Mouse (Mus musculus) forebrain, embryonic 10.5 days (tissue): ENCODE results near the gene Pp2d1. TPM values are rescaled to one million over a fixed set of nuclear protein-coding genes. Genes with fewer than 3 reads are reported as not detected.

ENCODE experiments used
- DNase-seq: peaks from one replicate; pipeline ENCODE4 v3.0.0-alpha.2; 2017; ENCODE audit warnings: low spot score; ENCODE audit errors: extremely low spot score
- H3K27ac ChIP-seq: fragments of 300-500 bp; sonication (generic); 2 replicates; pipeline ENCODE4 v1.5.1; 2016; ENCODE audit warnings: mild to moderate bottlenecking
- H3K27me3 ChIP-seq: fragments of 300-500 bp; sonication (generic); 2 replicates; pipeline ENCODE4 v1.6.1; 2016; ENCODE audit warnings: mild to moderate bottlenecking; ENCODE audit not compliant: poor library complexity, severe bottlenecking
- H3K36me3 ChIP-seq: fragments of 300-500 bp; sonication (generic); replicated peaks from 2 replicates; pipeline ENCODE4 v1.6.1; 2016; ENCODE audit warnings: mild to moderate bottlenecking, moderate library complexity
- H3K4me1 ChIP-seq: fragments of 300-500 bp; sonication (generic); 2 replicates; pipeline ENCODE4 v1.6.1; 2016
- H3K4me3 ChIP-seq: fragments of 300-500 bp; sonication (generic); 2 replicates; pipeline ENCODE4 v1.5.1; 2016; ENCODE audit warnings: mild to moderate bottlenecking, moderate library complexity
- H3K9me3 ChIP-seq: fragments of 300-500 bp; sonication (generic); 2 replicates; pipeline ENCODE4 v1.6.1; 2016; ENCODE audit warnings: mild to moderate bottlenecking, moderate library complexity
- WGBS: fragments of 180-500 bp; shearing (Covaris S2); methylation state at CpG from one replicate; pipeline ENCODE4 v1.1.7; 2016; 5-methylcytosine and 5-hydroxymethylcytosine counted together
- polyA plus RNA-seq: library from polyadenylated mRNA; unstranded; fragments of >200 nt; fragmentation: Nextera tagmentation; extraction: Ambion mirVana; gene quantifications from 2 replicates; pipeline ENCODE4 v1.2.1, GENCODE M21; 2016

Pp2d1 gene
- polyA plus RNA-seq, 1 experiment from 2014 or later, result 0.25 TPM

- Histone ChIP-seq H3K36me3 (peaks cover 83% of the 10 kb centered on the region), H3K4me1 (no peaks in the 10 kb centered on the region), H3K9me3 (no peaks in the 10 kb centered on the region), H3K27me3 (no peaks in the 10 kb centered on the region), H3K4me3 (no peak overlapping the region), H3K27ac (no peak overlapping the region)
- 89% methylated on average over 2 of the region's 2 CpGs for WGBS
- DNase-seq, result no peak
Measured at GRCm38 (mm10) chr17:53502966-53503365, 36.3 kb downstream of the Pp2d1 start.

DNA sequence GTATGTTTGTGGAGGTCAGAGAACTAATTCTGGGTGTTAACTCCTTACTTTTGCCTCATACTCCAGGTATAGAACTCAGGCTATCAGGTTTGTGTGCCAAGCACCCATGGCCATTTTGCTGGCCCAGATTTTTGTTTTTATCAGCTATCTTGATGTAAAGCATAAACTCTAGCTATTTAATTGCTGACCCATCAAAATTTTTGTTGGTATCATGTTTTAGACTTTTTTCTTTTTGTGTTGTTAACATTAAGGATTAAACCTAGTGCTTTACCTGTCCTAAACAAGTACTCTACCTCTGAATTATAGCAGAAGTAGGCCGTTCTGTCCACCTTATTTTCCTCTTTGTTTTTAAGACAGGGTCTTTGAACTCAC, 50.3 kb downstream of the Pp2d1 start:
- WGBS, result 93% methylated on average over 1 of the region's 1 CpGs
- no peak for DNase-seq
- Histone ChIP-seq H3K36me3 (peaks cover 89% of the 10 kb centered on the region), H3K27me3 (no peaks in the 10 kb centered on the region), H3K4me3 (no peak overlapping the region), H3K4me1 (no peaks in the 10 kb centered on the region), H3K27ac (no peak overlapping the region), H3K9me3 (no peaks in the 10 kb centered on the region)

DNA sequence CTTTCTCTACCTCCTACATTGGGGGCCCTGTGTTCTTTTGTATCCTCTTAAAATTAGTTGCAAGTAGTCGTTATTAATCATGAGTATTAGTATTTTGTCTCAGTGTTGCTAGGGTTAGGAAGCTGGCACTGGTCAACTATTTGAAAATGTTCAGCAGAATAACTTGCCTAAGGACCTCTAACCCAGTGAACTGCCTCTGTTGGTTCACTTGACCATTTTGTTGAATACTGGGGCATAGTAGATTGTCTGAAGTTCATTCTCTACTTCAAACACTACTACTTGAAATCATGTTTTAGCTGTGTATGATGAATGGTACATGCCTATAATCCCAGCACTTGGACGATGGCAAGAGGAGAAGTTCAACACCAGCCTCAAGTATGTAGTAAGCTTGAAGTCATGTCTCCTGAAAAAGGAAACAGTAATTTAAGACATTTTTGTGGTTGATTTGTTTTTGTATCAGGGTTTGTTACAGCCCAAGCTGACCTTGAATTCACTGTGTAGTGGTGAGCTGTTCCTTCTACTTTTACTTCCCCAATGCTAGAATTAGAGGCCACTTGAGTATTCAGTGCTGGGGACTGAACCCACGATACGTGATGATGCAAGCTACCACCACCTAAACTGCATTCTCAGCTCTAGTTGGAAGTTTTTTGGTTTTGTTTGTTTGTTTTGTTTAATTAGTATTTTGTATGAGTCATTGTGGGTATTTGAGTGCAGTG, 50.8 kb downstream of the Pp2d1 start:
- Histone ChIP-seq H3K9me3 (no peaks in the 10 kb centered on the region), H3K4me3 (no peak overlapping the region), H3K36me3 (peaks cover 88% of the 10 kb centered on the region), H3K27me3 (no peaks in the 10 kb centered on the region), H3K4me1 (no peaks in the 10 kb centered on the region), H3K27ac (no peak overlapping the region)
- no peak for DNase-seq
- 94% methylated on average over 4 of the region's 4 CpGs for WGBS

- Histone ChIP-seq H3K4me1 (peaks cover 25% of the 10 kb centered on the region), H3K4me3 (peak overlapping the region; percentile 89), H3K27me3 (no peaks in the 10 kb centered on the region), H3K36me3 (peaks cover 17% of the 10 kb centered on the region), H3K9me3 (no peaks in the 10 kb centered on the region), H3K27ac (peak overlapping the region; percentile 93; the same call in 1 of the 2 replicates)
- WGBS, result 61% methylated on average over 7 of the region's 7 CpGs
- no peak for DNase-seq
Measured at GRCm38 (mm10) chr17:53480433-53480832, 58.8 kb downstream of the Pp2d1 start.

DNA sequence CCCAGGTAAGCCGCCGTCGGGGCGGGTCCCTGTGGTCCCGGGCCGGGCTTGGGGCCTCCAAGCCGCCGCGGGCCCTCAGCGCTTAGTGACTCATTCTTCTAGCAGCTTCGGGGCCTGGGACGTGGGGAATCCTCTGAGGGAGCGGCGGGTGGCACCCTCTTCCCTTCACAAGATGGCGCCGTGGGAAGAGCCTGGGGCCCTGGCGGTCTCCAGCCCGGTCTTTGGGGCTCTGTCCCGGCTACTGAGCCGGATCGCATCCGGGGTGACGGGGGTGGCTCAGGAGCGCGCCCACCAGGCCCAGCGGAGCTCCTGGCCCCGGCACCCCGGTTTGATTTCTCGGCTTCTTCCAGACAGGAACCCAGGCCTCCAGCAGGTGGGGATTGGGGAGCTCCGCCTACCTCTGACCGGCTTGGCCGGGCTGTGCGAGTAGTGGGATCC, 59.6 kb downstream of the Pp2d1 start:
- DNase-seq, result peak; percentile 72
- peaks cover 10% of the 10 kb centered on the region for H3K36me3 ChIP-seq
- H3K27me3 ChIP-seq, result no peaks in the 10 kb centered on the region
- peak overlapping the region; percentile 93 for H3K27ac ChIP-seq
- H3K4me3 ChIP-seq, result peak overlapping the region; percentile 89
- no peaks in the 10 kb centered on the region for H3K9me3 ChIP-seq
- peaks cover 25% of the 10 kb centered on the region for H3K4me1 ChIP-seq
- under 1% methylated on average over 33 of the region's 33 CpGs for WGBS

GRCm38 (mm10) chr17:53478858-53479603, 60.2 kb downstream of the Pp2d1 start, which contains the start of gene Rab5a:
TSS of gene Rab5a (plus strand) at chr17:53479234.
- H3K27ac ChIP-seq, result peak within 1 kb of the TSS; percentile 93
- H3K27me3 ChIP-seq, result no peaks in the 10 kb centered on the region
- peaks cover 25% of the 10 kb centered on the region for H3K4me1 ChIP-seq
- peak within 1 kb of the TSS; percentile 89 for H3K4me3 ChIP-seq
- DNase-seq, result peak; percentile 99
- H3K9me3 ChIP-seq, result no peaks in the 10 kb centered on the region
- 0% methylated on average over 82 of the region's 82 CpGs for WGBS
- H3K36me3 ChIP-seq, result peaks cover 4% of the 10 kb centered on the region

GRCm38 (mm10) chr17:53478066-53478857, 61.0 kb downstream of the Pp2d1 start:
- no peaks in the 10 kb centered on the region for H3K27me3 ChIP-seq
- H3K9me3 ChIP-seq, result no peaks in the 10 kb centered on the region
- H3K4me3 ChIP-seq, result peak overlapping the region; percentile 89
- peaks cover 25% of the 10 kb centered on the region for H3K4me1 ChIP-seq
- H3K36me3 ChIP-seq, result no peaks in the 10 kb centered on the region
- no peak for DNase-seq
- peak overlapping the region; percentile 93 for H3K27ac ChIP-seq
- 10% methylated on average over 15 of the region's 15 CpGs for WGBS

DNA sequence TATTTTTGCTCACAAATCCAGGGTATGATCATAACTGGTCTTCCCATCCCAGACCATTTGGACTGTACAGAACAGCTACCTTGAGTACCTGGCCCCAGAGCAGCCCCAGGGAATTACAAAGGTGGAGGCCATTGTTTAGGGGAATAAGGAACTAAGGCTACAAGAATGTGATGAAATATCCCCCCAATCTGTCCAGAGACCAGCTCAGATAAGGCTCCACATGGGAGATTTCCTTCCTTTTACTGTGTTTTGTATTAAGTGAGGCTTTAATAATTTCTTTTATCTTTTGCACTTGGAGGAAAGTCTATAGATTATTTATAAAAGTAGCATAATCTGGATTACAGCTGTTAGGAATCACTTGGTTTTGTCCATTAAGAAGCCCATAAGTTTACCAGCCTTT, 70.6 kb downstream of the Pp2d1 start:
- no peaks in the 10 kb centered on the region for H3K9me3 ChIP-seq
- H3K27me3 ChIP-seq, result no peaks in the 10 kb centered on the region
- H3K4me3 ChIP-seq, result no peak overlapping the region
- H3K27ac ChIP-seq, result no peak overlapping the region
- DNase-seq, result no peak
- peaks cover under 1% of the 10 kb centered on the region; the same call in 1 of the 2 replicates for H3K4me1 ChIP-seq
- no peaks in the 10 kb centered on the region for H3K36me3 ChIP-seq

DNA sequence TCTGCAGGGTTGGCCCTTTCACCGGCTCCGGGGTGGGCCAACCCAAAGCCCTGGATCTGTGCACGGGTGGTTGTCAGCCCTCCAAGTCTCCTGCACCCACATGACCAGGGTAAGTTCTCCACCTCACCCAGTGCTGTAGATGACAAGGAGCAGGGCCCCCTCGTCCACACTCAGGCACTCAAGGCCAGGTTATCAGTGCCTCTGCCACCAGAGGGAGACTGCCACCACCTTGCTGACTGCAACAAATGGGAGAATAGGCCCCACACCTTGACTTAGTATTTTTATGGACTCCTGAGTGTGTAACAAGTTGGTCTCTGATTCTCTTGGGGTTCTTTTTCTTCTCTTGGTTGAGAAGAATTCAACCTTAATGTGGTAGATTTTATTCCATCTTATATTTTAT, 73.7 kb downstream of the Pp2d1 start:
- H3K4me1 ChIP-seq, result peaks cover 15% of the 10 kb centered on the region
- H3K9me3 ChIP-seq, result no peaks in the 10 kb centered on the region
- H3K4me3 ChIP-seq, result no peak overlapping the region
- 61% methylated on average over 4 of the region's 4 CpGs for WGBS
- H3K27ac ChIP-seq, result no peak overlapping the region
- no peaks in the 10 kb centered on the region for H3K27me3 ChIP-seq
- H3K36me3 ChIP-seq, result no peaks in the 10 kb centered on the region
- no peak for DNase-seq

- Histone ChIP-seq H3K27ac (peak overlapping the region; percentile 81), H3K36me3 (no peaks in the 10 kb centered on the region)
- WGBS, result 30% methylated on average over 7 of the region's 9 CpGs
Measured at GRCm38 (mm10) chr17:53463496-53463840, 75.8 kb downstream of the Pp2d1 start.

GRCm38 (mm10) chr17:53462603-53463495, 76.4 kb downstream of the Pp2d1 start, which contains the start of gene Efhb:
TSS of gene Efhb (minus strand) at chr17:53463321.
- H3K4me1 ChIP-seq, result peaks cover 15% of the 10 kb centered on the region
- no peaks in the 10 kb centered on the region for H3K36me3 ChIP-seq
- peak; percentile 84 for DNase-seq
- peak within 1 kb of the TSS; percentile 55 for H3K4me3 ChIP-seq
- WGBS, result 19% methylated on average over 26 of the region's 26 CpGs
- peak within 1 kb of the TSS; percentile 81 for H3K27ac ChIP-seq
- H3K9me3 ChIP-seq, result no peaks in the 10 kb centered on the region
- H3K27me3 ChIP-seq, result no peaks in the 10 kb centered on the region

More at GRCm38 (mm10) chr17:53463496-53463840, 75.8 kb downstream of the Pp2d1 start:
- H3K4me1 ChIP-seq, result peaks cover 15% of the 10 kb centered on the region
- H3K4me3 ChIP-seq, result peak overlapping the region; percentile 55
- H3K9me3 ChIP-seq, result no peaks in the 10 kb centered on the region
- H3K27me3 ChIP-seq, result no peaks in the 10 kb centered on the region
- DNase-seq, result no peak
